Mouse (Mus musculus): ENCODE measurements around the gene Dcst1.
A peak's percentile ranks its signal among the peaks of the same experiment; 100 is the strongest.

Gene Dcst1

GRCm38 (mm10) chr3:89365153-89365485 is at the start of gene Dcst1:
TSS of gene Dcst1 (minus strand) at chr3:89365253.
- no peak for DNase-seq (ENCODE audit: low read depth)

- DNase-seq (ENCODE audit: low read depth), result peak; percentile 100
These were observed 46.7 kb upstream of the Dcst1 start, which contains the start of gene Flad1 for GRCm38 (mm10) chr3:89411490-89412393. TSS of gene Flad1 (minus strand) at chr3:89411870.

- DNase-seq (ENCODE audit: low read depth), result no peak
These were observed 45.8 kb upstream of the Dcst1 start for GRCm38 (mm10) chr3:89410864-89411263.

DNA sequence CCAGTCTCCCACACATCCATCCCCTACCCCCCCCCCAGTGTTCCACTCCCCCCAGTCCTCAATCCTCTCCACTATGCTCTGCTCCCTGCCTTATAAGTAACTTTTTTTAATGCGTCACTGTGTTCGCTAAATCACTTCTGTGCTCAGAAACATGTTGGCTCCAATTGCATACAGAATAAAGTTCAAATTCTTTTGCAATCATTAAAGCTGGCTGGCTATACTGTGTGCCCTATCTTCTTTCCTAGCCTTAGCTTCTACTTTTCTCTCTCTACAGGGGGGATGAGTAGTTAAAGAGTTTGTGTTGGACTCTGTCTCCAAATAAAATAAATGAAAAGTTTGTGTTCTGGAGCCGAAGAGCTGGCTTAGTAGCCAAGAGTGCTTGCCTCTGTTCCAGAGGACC is 44.6 kb upstream of the Dcst1 start:
- DNase-seq (ENCODE audit: low read depth), result no peak

DNA sequence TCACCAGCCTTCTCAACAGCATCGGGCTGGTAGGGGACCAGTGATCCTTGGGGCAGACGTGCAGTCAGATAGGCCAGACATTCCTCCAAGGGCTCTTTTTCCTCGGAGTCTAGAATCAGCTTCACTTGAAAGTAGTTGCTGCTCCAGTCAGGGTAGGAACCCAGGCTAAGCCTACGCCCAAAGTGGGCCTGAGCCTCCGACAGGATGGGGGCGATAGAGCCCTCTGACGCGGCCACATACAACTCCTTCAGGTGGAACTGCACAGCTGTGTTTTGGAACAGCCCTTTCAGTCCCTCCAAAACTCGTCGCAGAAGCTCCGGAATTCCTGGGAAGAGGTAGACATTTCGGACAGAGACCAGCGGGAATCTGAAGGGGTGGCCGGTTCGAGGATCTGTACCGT is 43.4 kb upstream of the Dcst1 start:
- no peak for DNase-seq (ENCODE audit: low read depth)

- no peak for DNase-seq (ENCODE audit: low read depth)
These were observed 41.8 kb upstream of the Dcst1 start for GRCm38 (mm10) chr3:89406887-89407286.

- no peak for DNase-seq (ENCODE audit: low read depth)
These were observed 37.6 kb upstream of the Dcst1 start, which contains the start of gene Lenep for GRCm38 (mm10) chr3:89402693-89403092. TSS of gene Lenep (minus strand) at chr3:89402793.

- no peak for DNase-seq (ENCODE audit: low read depth)
These were observed 36.3 kb upstream of the Dcst1 start for GRCm38 (mm10) chr3:89401329-89401728.

DNA sequence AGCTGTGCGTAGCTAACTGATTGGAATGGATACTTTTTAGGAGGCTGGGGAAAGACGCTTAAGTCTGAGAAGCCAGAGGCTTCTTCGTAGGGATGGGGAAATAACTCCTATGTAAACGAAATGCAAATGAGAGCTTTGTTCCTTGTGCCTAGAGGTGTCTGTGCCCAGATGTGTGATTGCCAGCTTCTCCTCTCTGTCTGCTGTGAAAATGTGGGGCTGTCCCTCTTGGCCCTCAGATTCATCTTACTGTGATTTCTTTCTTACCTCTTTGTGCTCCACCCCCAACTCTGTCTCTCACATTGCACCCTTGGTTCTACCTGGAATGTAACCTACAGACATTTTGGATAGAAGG is 31.6 kb upstream of the Dcst1 start:
- no peak for DNase-seq (ENCODE audit: low read depth)

GRCm38 (mm10) chr3:89395806-89396653 is 31.0 kb upstream of the Dcst1 start:
- DNase-seq (ENCODE audit: low read depth), result peak; percentile 83

DNA sequence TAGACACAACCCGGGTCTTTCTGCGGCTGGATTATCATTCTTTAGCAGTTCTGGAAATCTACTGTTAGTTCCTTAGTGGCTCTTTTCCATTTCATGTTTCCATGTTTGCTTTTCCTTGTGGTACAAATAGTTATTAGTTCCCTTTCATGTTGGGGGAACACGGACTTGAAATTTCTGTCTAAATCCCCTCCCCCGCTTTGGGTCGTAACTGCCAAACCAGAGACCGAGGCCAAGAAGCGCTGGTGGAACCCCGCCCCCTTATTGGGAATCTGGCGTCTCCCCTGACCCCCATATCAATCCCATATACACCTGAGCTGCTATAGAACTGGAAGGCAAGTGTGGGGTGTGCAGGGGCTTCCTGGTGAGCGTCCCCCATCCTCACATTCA is 30.4 kb upstream of the Dcst1 start:
- DNase-seq (ENCODE audit: low read depth), result no peak

DNA sequence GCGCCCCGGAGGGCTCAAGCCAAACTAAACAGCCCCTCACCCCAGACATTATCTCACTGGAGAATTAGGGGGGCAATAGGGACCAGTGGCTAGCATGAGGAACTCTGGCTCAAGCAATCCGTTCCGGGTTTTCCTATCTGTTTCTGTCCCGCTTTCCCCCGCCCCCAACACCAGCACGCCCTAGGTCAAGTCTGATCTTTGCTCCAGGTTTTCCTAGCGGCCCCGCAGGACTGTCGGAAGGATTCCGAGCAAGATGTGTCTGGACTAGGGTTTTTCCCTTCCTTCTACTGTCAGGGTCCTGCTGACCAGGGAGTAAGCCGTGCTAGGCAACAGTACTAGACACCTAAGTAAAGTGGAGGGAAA is 29.8 kb upstream of the Dcst1 start:
- no peak for DNase-seq (ENCODE audit: low read depth)

GRCm38 (mm10) chr3:89394006-89394893 is 29.2 kb upstream of the Dcst1 start, which contains the start of gene Zbtb7b:
TSS of gene Zbtb7b (minus strand) at chr3:89394776.
- peak; percentile 80 for DNase-seq (ENCODE audit: low read depth)

- peak; percentile 95 for DNase-seq (ENCODE audit: low read depth)
These were observed 28.6 kb upstream of the Dcst1 start for GRCm38 (mm10) chr3:89393605-89394004.

- DNase-seq (ENCODE audit: low read depth), result peak; percentile 60
These were observed 27.8 kb upstream of the Dcst1 start for GRCm38 (mm10) chr3:89392871-89393311.

DNA sequence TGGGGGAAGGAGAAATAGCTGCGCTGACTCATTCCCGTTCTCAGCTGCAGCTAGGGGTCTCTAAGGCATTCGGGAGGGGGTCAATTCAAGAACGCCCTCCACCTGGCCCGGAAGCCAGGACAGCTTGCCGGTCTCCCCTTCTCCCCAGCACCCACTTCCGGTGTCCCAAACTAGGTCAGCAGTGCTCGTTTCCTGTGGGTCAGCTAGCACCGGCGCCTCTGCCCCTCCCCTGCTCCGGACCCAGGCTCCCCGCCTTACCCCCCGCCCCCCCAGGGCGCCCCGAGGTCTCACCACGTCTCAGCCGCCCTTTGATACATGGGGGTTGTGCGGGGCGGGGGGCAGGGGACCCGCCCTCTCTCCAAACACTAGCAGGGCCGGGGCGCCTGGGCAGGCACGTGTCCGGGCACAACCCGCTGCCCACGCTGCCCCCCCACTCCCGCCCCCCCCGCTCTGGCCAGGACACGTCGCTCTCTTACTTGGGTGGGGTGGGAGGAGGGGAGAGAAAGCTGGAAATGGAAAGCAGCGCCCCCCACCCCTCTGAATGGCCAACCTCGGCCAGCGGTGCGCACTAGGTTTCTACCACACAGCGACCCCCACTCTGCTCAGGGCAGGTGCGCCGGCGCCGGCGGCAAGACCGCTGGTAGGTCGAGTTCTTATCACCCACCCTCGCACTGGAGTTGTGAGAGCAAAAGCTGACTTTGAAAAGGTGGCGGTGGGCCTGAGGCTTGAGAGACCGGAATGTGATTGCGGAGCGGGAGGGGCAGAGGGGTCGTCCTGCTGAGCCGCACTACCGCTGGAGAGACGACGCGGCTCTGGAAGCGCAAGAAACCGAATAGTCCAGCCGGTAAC is 26.8 kb upstream of the Dcst1 start:
- peak; percentile 58 for DNase-seq (ENCODE audit: low read depth)

- peak; percentile 62 for DNase-seq (ENCODE audit: low read depth)
These were observed 25.9 kb upstream of the Dcst1 start for GRCm38 (mm10) chr3:89390699-89391662.

GRCm38 (mm10) chr3:89390111-89390515 is 25.1 kb upstream of the Dcst1 start:
- DNase-seq (ENCODE audit: low read depth), result no peak

DNA sequence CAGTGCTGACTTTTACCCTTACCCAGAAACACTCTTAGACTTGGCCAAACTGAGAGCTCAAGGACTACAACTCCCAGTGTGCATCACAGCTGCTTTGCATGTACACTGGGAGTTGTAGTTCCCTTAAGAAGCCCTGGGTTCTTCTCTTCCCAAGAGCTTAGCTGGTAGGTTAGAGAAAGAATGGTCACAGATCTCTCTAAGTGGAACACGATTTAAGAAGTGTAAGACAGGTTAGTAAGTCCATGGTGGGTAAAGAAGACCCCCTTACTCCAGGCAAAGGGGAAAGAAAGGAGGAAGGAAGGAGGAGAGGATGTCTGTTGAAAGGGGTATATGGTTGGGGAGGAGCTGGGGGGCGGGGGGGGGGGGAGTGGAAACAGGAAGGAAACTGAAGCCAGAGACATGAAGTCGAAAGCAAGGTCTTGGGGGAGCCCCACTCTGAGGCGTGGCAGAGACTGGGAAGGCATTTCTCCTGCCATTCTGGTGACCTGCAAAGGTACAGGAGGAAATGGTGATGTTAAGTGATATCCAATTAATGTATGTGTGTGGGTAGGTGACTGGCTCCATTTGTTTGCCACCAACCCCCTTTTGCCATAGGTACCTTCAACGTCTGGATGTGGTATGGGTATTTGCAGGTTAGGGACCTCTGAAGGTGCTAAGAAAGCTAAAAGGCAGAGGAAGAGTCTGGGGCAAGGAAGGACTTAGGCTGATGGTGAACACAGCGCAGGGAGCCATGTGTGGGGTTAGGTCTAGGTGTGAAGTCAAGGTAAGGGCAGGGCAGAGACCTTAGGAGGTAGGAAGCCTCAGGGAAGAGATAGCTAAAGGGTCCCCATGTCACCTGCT is 24.1 kb upstream of the Dcst1 start:
- DNase-seq (ENCODE audit: low read depth), result peak; percentile 89

Measured in induced T-regulatory cell, adult 2 months (primary cell).